Mouse (Mus musculus): ENCODE results near the gene Apol6.

GRCm38 (mm10) chr15:77029331-77029991 is 15.1 kb upstream of the Apol6 start:
- TF ChIP-seq CTCF (IDR thresholded peaks at IDR 0.05; ENCODE audit: low read depth): peak; percentile 85
- TF ChIP-seq EP300 (IDR thresholded peaks at IDR 0.05; ENCODE audit: low read depth): no peak

Measured in liver, postnatal 0 days (tissue).